Mouse (Mus musculus) lung, postnatal 0 days (tissue): ENCODE measurements at regions not wholly inside any gene's neighbourhood (a gene's known extent, or its start where the extent isn't known, plus 50 kb on each side); places are given as distances from the start of the nearest gene placed in this dataset.

Experiments used
- CTCF ChIP-seq: IDR thresholded peaks from 2 replicates; pipeline ENCODE4 v1.5.1; 2016; ENCODE audit warnings: antibody characterized with exemption, mild to moderate bottlenecking
- EP300 ChIP-seq: IDR thresholded peaks from 2 replicates; pipeline ENCODE4 v1.6.1; 2016; ENCODE audit warnings: antibody characterized with exemption, mild to moderate bottlenecking, control low read depth

DNA sequence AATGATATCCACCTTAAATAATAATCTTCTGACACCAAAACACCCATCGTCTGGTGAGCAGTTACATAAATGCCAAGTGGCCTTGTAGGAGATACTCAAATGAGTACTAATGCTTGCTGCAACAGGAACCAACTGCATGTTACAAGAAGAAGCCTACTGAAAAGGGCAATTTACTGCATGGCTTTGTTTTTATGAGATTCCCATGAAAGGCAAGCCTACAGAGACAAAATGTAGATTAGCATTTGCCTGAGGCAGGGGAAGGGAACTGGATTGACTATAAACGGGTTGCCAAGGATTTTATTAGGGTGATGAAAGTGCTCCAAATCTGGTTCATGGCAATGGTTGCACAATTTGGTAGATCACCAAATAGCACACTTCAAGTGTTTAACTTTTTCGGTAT lies 239.6 kb upstream of the Cdyl start:
- no peak for TF ChIP-seq CTCF
- no peak for TF ChIP-seq EP300
